Mouse (Mus musculus): ENCODE results near the gene Atp10a. TPM values are rescaled to one million over a fixed set of nuclear protein-coding genes. Genes with fewer than 3 reads are reported as not detected.

Gene Atp10a
- polyA plus RNA-seq, 1 experiment from 2014 or later = 1.0 TPM

DNA sequence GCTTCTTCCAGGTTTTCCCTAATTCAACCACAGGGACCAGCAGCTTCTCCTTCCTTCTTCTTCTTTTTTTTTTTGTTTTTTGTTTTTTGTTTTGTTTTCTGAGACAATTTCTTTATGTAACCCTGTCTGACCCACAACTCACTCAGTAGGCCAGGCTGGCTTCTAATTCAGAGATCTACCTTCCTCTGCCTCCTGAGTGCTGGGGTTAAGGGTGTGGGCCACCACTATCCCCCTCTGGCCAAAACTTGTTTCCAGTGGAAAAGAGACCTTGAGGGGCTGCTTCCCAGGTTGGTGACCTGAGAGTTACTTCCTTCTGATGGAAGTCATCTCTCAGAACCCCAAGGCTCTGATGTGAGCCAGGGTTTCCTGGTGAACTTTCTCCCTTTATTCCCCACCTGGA, 4.1 kb downstream of the Atp10a start:
- Histone ChIP-seq H3K36me3 (ENCODE audit: control insufficient read depth, insufficient read depth) (no peaks in the 10 kb centered on the region), H3K9ac (ENCODE audit: low read depth, low read length) (no peak overlapping the region), H3K4me1 (replicated peaks; ENCODE audit: control insufficient read depth, insufficient read depth, low read length) (no peaks in the 10 kb centered on the region), H3K4me3 (ENCODE audit: low read depth, low read length) (no peak overlapping the region), H3K27ac (ENCODE audit: low read depth, low read length) (no peak overlapping the region), H3K27me3 (replicated peaks; ENCODE audit: control insufficient read depth, insufficient read depth, low read length) (no peaks in the 10 kb centered on the region), H3K9me3 (ENCODE audit: control insufficient read depth) (no peaks in the 10 kb centered on the region), H3K4me2 (replicated peaks; ENCODE audit: low read depth) (no peak overlapping the region)
- TF ChIP-seq CTCF (IDR thresholded peaks at IDR 0.05; ENCODE audit: low read depth) = no peak
- no peak for ATAC-seq

DNA sequence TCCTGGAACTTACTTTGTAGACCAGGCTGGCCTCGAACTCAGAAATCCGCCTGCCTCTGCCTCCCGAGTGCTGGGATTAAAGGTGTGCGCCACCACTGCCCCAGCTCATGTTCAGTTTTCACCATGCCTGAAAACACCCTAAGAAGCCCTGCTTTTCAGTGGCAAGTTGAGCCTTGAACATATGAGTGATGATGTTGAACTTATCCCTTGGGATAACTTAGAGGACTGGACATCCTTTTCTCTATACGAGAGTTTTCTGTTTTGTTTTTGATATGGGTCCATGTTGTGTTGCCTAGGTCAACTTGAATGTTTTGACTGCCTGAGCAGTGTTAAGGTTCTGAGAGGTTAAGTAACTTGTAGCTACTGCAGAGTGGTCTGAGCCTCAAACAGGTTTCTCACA, 4.7 kb downstream of the Atp10a start:
- Histone ChIP-seq H3K4me3 (ENCODE audit: low read depth, low read length) (no peak overlapping the region), H3K4me2 (replicated peaks; ENCODE audit: low read depth) (no peak overlapping the region), H3K4me1 (replicated peaks; ENCODE audit: control insufficient read depth, insufficient read depth, low read length) (no peaks in the 10 kb centered on the region), H3K27ac (ENCODE audit: low read depth, low read length) (no peak overlapping the region), H3K36me3 (ENCODE audit: control insufficient read depth, insufficient read depth) (no peaks in the 10 kb centered on the region), H3K9me3 (ENCODE audit: control insufficient read depth) (no peaks in the 10 kb centered on the region), H3K27me3 (replicated peaks; ENCODE audit: control insufficient read depth, insufficient read depth, low read length) (no peaks in the 10 kb centered on the region), H3K9ac (ENCODE audit: low read depth, low read length) (no peak overlapping the region)
- 94% methylated on average over 5 of the region's 5 CpGs for WGBS
- no peak for ATAC-seq
- no peak for TF ChIP-seq CTCF (IDR thresholded peaks at IDR 0.05; ENCODE audit: low read depth)

DNA sequence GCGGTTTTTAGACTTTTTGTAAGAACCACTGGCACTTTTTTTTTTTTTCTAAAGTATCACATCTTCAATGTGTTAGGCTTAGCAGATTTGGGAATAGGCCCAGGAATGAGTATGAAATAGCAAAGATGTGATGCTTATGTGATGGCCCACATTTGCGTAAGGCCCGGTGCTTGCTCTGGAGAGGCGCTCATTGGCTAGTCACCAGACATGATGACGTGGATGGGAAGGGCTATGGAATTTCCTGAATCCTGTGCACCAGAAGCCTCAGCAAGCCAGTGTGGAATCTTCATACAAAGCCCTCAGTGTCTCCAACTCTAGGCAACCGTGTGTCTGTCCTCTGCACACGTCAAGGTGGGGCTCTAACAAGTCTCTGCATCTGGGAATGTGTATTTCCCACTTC, 5.1 kb downstream of the Atp10a start:
- Histone ChIP-seq H3K9ac (ENCODE audit: low read depth, low read length) (no peak overlapping the region), H3K36me3 (ENCODE audit: control insufficient read depth, insufficient read depth) (no peaks in the 10 kb centered on the region), H3K4me1 (replicated peaks; ENCODE audit: control insufficient read depth, insufficient read depth, low read length) (no peaks in the 10 kb centered on the region), H3K4me2 (replicated peaks; ENCODE audit: low read depth) (no peak overlapping the region), H3K9me3 (ENCODE audit: control insufficient read depth) (no peaks in the 10 kb centered on the region), H3K27ac (ENCODE audit: low read depth, low read length) (no peak overlapping the region), H3K4me3 (ENCODE audit: low read depth, low read length) (no peak overlapping the region), H3K27me3 (replicated peaks; ENCODE audit: control insufficient read depth, insufficient read depth, low read length) (no peaks in the 10 kb centered on the region)
- WGBS = 86% methylated on average over 7 of the region's 7 CpGs
- no peak for ATAC-seq
- TF ChIP-seq CTCF (IDR thresholded peaks at IDR 0.05; ENCODE audit: low read depth) = no peak

DNA sequence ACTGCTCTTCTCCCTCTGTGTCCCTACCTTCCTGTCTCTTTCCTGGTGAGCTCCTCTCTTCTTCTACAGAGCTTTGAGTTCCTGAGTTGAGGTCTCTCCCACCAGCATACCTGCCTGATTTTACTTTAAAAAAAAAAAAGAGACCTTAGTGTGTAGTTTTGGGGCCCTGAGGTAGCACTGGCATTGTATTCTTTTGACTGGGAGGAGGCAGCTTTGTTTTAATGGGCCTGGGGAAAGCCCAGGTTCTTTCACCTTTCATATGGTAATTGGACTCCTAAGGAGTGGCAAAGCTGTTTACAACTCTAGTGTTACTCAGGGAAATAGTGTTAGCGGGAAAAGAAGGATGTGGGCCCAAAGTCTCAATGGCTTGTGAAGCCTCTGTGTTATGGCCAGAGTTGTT, 12.7 kb downstream of the Atp10a start:
- Histone ChIP-seq H3K36me3 (ENCODE audit: control insufficient read depth, insufficient read depth) (no peaks in the 10 kb centered on the region), H3K4me1 (replicated peaks; ENCODE audit: control insufficient read depth, insufficient read depth, low read length) (no peaks in the 10 kb centered on the region), H3K4me3 (ENCODE audit: low read depth, low read length) (no peak overlapping the region), H3K27ac (ENCODE audit: low read depth, low read length) (no peak overlapping the region), H3K9me3 (ENCODE audit: control insufficient read depth) (no peaks in the 10 kb centered on the region), H3K27me3 (replicated peaks; ENCODE audit: control insufficient read depth, insufficient read depth, low read length) (no peaks in the 10 kb centered on the region), H3K4me2 (replicated peaks; ENCODE audit: low read depth) (no peak overlapping the region), H3K9ac (ENCODE audit: low read depth, low read length) (no peak overlapping the region)
- TF ChIP-seq CTCF (IDR thresholded peaks at IDR 0.05; ENCODE audit: low read depth) = no peak
- ATAC-seq = no peak
- 93% methylated on average over 1 of the region's 1 CpGs for WGBS

DNA sequence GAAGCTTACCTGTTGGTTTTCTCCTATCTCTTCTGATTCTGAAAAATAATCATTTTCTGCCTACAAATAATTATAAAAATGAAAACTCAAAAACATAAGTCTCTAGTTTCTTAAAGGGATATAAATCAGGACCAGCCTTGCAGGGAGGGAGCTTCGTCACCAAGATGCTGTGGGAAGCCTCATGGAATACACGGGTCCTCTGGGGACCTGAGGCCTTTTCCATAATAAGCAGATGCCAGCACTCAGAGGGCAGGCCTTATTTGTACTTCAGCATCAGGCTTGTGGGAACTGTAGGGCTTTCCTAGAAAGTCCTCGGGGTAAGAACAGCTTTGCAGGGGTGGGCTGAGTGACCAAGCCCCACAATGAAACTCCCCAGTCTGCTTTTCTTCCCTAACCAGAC, 20.1 kb downstream of the Atp10a start:
- no peaks in the 10 kb centered on the region for H3K36me3 ChIP-seq (ENCODE audit: control insufficient read depth, insufficient read depth)
- no peak for ATAC-seq
- H3K4me3 ChIP-seq (ENCODE audit: low read depth, low read length) = no peak overlapping the region
- no peak overlapping the region for H3K4me2 ChIP-seq (replicated peaks; ENCODE audit: low read depth)
- WGBS = 62% methylated on average over 3 of the region's 3 CpGs
- no peaks in the 10 kb centered on the region for H3K4me1 ChIP-seq (replicated peaks; ENCODE audit: control insufficient read depth, insufficient read depth, low read length)
- H3K27ac ChIP-seq (ENCODE audit: low read depth, low read length) = no peak overlapping the region
- H3K27me3 ChIP-seq (replicated peaks; ENCODE audit: control insufficient read depth, insufficient read depth, low read length) = no peaks in the 10 kb centered on the region
- TF ChIP-seq CTCF (IDR thresholded peaks at IDR 0.05; ENCODE audit: low read depth) = no peak
- no peaks in the 10 kb centered on the region for H3K9me3 ChIP-seq (ENCODE audit: control insufficient read depth)
- H3K9ac ChIP-seq (ENCODE audit: low read depth, low read length) = no peak overlapping the region

DNA sequence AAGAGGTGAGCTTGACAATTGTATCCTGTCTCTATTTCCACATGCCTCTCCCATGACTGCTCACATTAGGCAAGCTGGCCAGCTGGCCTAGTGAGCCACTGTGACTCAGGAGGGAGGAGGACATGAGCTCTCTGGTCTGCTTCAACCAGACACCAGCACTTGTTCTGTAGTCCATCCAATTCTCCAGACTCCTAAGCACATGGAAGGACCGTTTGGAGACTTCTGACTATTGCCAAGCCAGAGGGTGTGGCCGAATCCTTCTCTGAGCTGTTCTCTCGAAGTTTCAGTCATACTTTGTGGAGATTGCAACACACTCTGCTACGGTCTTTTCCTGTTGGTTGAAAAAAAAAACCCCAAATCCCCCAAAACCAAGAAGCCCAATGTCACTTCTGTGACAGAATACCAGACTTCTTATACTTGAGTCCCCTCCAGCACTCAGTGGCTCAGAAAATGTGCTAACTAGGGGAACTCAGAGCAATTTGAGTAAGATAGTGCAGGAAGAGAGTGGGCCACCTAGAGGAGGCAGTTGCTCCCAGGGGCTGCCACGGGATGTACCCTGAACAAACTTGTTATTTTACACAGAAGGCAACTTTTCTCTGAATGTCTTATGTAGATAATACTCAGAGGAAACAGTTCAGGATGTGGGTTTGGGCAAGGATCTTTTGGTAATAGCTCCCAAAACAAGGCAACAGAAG, 21.3 kb downstream of the Atp10a start:
- Histone ChIP-seq H3K4me3 (ENCODE audit: low read depth, low read length) (no peak overlapping the region), H3K4me1 (replicated peaks; ENCODE audit: control insufficient read depth, insufficient read depth, low read length) (no peaks in the 10 kb centered on the region), H3K4me2 (replicated peaks; ENCODE audit: low read depth) (no peak overlapping the region), H3K27me3 (replicated peaks; ENCODE audit: control insufficient read depth, insufficient read depth, low read length) (no peaks in the 10 kb centered on the region), H3K27ac (ENCODE audit: low read depth, low read length) (no peak overlapping the region), H3K9me3 (ENCODE audit: control insufficient read depth) (no peaks in the 10 kb centered on the region), H3K9ac (ENCODE audit: low read depth, low read length) (no peak overlapping the region), H3K36me3 (ENCODE audit: control insufficient read depth, insufficient read depth) (no peaks in the 10 kb centered on the region)
- ATAC-seq = no peak
- WGBS = 38% methylated on average over 5 of the region's 5 CpGs
- TF ChIP-seq CTCF (IDR thresholded peaks at IDR 0.05; ENCODE audit: low read depth) = peak; percentile 15; the same call in 1 of the 2 replicates

DNA sequence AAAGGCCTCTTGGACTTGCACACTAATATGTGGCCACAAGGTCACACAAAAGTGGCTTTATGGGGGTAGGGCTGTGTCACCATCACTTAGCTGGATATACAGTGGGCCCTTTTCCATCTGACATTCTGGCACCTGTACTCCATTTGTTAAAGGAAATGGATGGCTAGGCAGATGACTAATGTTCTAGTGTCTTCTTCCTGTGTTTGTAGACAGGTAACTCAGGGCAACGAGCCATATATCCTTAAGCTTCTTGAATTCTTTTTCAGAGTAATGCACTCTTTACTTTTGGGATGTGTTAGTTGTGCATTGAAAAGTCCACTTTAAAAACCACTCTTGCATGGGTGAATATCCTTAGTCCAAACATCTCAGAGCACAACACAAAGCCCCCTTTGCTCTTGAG, 30.0 kb downstream of the Atp10a start:
- no peaks in the 10 kb centered on the region for H3K9me3 ChIP-seq (ENCODE audit: control insufficient read depth)
- no peaks in the 10 kb centered on the region for H3K36me3 ChIP-seq (ENCODE audit: control insufficient read depth, insufficient read depth)
- H3K4me3 ChIP-seq (ENCODE audit: low read depth, low read length) = no peak overlapping the region
- no peak overlapping the region for H3K27ac ChIP-seq (ENCODE audit: low read depth, low read length)
- H3K4me1 ChIP-seq (replicated peaks; ENCODE audit: control insufficient read depth, insufficient read depth, low read length) = no peaks in the 10 kb centered on the region
- no peak for TF ChIP-seq CTCF (IDR thresholded peaks at IDR 0.05; ENCODE audit: low read depth)
- no peaks in the 10 kb centered on the region for H3K27me3 ChIP-seq (replicated peaks; ENCODE audit: control insufficient read depth, insufficient read depth, low read length)
- no peak overlapping the region for H3K9ac ChIP-seq (ENCODE audit: low read depth, low read length)
- no peak overlapping the region for H3K4me2 ChIP-seq (replicated peaks; ENCODE audit: low read depth)
- ATAC-seq = no peak
- 60% methylated on average over 1 of the region's 1 CpGs for WGBS
